Mouse (Mus musculus) embryonic facial prominence, embryonic 12.5 days (tissue): Measurements from ENCODE around the gene Rbpms2. TPM values are rescaled to one million over a fixed set of nuclear protein-coding genes. Genes with fewer than 3 reads are reported as not detected.

Experiments used
- ATAC-seq: fragments of 200-750 bp; cut with Nextera tagmentation; 2 replicates; pipeline ENCODE4 v1.8.0; 2017; ENCODE audit not compliant: insufficient number of reproducible peaks, insufficient read depth, low FRiP score, low TSS enrichment
- H3K27ac ChIP-seq: fragments of 300-500 bp; sonication (generic); 2 replicates; pipeline ENCODE4 v1.5.1; 2016; ENCODE audit warnings: mild to moderate bottlenecking
- H3K27me3 ChIP-seq: fragments of 300-500 bp; sonication (generic); 2 replicates; pipeline ENCODE4 v1.6.1; 2016; ENCODE audit warnings: mild to moderate bottlenecking, moderate library complexity
- H3K36me3 ChIP-seq: fragments of 300-500 bp; sonication (generic); 2 replicates; pipeline ENCODE4 v1.6.1; 2016; ENCODE audit warnings: mild to moderate bottlenecking
- H3K4me1 ChIP-seq: fragments of 300-500 bp; sonication (generic); 2 replicates; pipeline ENCODE4 v1.6.1; 2016
- H3K4me2 ChIP-seq: fragments of 300-500 bp; sonication (generic); replicated peaks from 2 replicates; pipeline ENCODE4 v1.6.1; 2016; ENCODE audit warnings: mild to moderate bottlenecking, moderate library complexity
- H3K4me3 ChIP-seq: fragments of 300-500 bp; sonication (generic); 2 replicates; pipeline ENCODE4 v1.5.1; 2016; ENCODE audit warnings: mild to moderate bottlenecking
- H3K9ac ChIP-seq: fragments of 300-500 bp; sonication (generic); 2 replicates; pipeline ENCODE4 v1.6.1; 2016; ENCODE audit warnings: mild to moderate bottlenecking, moderate library complexity
- H3K9me3 ChIP-seq: fragments of 300-500 bp; sonication (generic); 2 replicates; pipeline ENCODE4 v1.6.1; 2016; ENCODE audit warnings: mild to moderate bottlenecking, moderate library complexity
- WGBS: fragments of 180-500 bp; shearing (Covaris S2); methylation state at CpG from one replicate; pipeline ENCODE4 v1.1.7; 2016; 5-methylcytosine and 5-hydroxymethylcytosine counted together
- polyA plus RNA-seq: library from polyadenylated mRNA; unstranded; fragments of >200 nt; fragmentation: Nextera tagmentation; extraction: Ambion mirVana; gene quantifications from 2 replicates; pipeline ENCODE4 v1.2.1, GENCODE M21; 2016

Rbpms2 gene
- polyA plus RNA-seq, 1 experiment from 2014 or later: 18.7 TPM

- Histone ChIP-seq H3K4me3 (no peak overlapping the region), H3K27me3 (no peaks in the 10 kb centered on the region), H3K4me2 (no peak overlapping the region), H3K9me3 (no peaks in the 10 kb centered on the region), H3K4me1 (no peaks in the 10 kb centered on the region), H3K36me3 (peaks cover 52% of the 10 kb centered on the region), H3K27ac (no peak overlapping the region), H3K9ac (no peak overlapping the region)
- WGBS: 88% methylated on average over 24 of the region's 24 CpGs
- no peak for ATAC-seq
These were observed 74.6 kb downstream of the Rbpms2 start for GRCm38 (mm10) chr9:65703926-65704595.

Other genes starting within 250 kb of the Rbpms2 start
- 1.4 and 1.6 TPM in 2 replicates for gene Kbtbd13, start 238.0 kb upstream of the Rbpms2 start, polyA plus RNA-seq
- gene Rasl12, start 231.1 kb upstream of the Rbpms2 start, polyA plus RNA-seq: 11.7 and 11.9 TPM in 2 replicates
- not detected in 2 replicates for gene Slc51b, start 206.7 kb upstream of the Rbpms2 start, polyA plus RNA-seq
- 23.4 and 25.1 TPM in 2 replicates for gene Mtfmt, start 193.9 kb upstream of the Rbpms2 start, polyA plus RNA-seq
- 129 and 133 TPM in 2 replicates for gene Spg21, start 168.7 kb upstream of the Rbpms2 start, polyA plus RNA-seq
- gene Ankdd1a, start 109.5 kb upstream of the Rbpms2 start, polyA plus RNA-seq: not detected in 2 replicates
- 14.6 TPM in 2 replicates for gene Plekho2, start 49.6 kb upstream of the Rbpms2 start, polyA plus RNA-seq
- gene Pif1, start 42.5 kb upstream of the Rbpms2 start, polyA plus RNA-seq: 21.8 and 24.5 TPM in 2 replicates
- 299 TPM in 2 replicates for gene Oaz2, start 38.4 kb downstream of the Rbpms2 start, polyA plus RNA-seq
- 9.3 and 10.1 TPM in 2 replicates for gene Zfp609, start 197.9 kb downstream of the Rbpms2 start, polyA plus RNA-seq